Mouse (Mus musculus): ENCODE measurements around the gene Slc25a31.

Gene Slc25a31

GRCm38 (mm10) chr3:40708655-40709054 lies at the start of gene Slc25a31:
TSS of gene Slc25a31 (plus strand) at chr3:40708855.
- no peak for DNase-seq (ENCODE audit: low spot score in 2 of 2)

GRCm38 (mm10) chr3:40660231-40660630 lies 48.4 kb upstream of the Slc25a31 start:
- no peak for DNase-seq (ENCODE audit: low spot score in 2 of 2)

- DNase-seq (ENCODE audit: low spot score in 2 of 2), result no peak
Observed at GRCm38 (mm10) chr3:40666109-40666508, 42.5 kb upstream of the Slc25a31 start.

- DNase-seq (ENCODE audit: low spot score in 2 of 2), result no peak
Observed at GRCm38 (mm10) chr3:40666861-40667719, 41.6 kb upstream of the Slc25a31 start.

- no peak for DNase-seq (ENCODE audit: low spot score in 2 of 2)
Observed at GRCm38 (mm10) chr3:40668889-40669288, 39.8 kb upstream of the Slc25a31 start.

GRCm38 (mm10) chr3:40669395-40669794 lies 39.3 kb upstream of the Slc25a31 start:
- no peak for DNase-seq (ENCODE audit: low spot score in 2 of 2)

- DNase-seq (ENCODE audit: low spot score in 2 of 2), result no peak
Observed at GRCm38 (mm10) chr3:40673515-40673914, 35.1 kb upstream of the Slc25a31 start.

GRCm38 (mm10) chr3:40674873-40675405 lies 33.7 kb upstream of the Slc25a31 start:
- DNase-seq (ENCODE audit: low spot score in 2 of 2), result no peak

- no peak for DNase-seq (ENCODE audit: low spot score in 2 of 2)
Observed at GRCm38 (mm10) chr3:40678856-40679255, 29.8 kb upstream of the Slc25a31 start.

- DNase-seq (ENCODE audit: low spot score in 2 of 2), result no peak
Observed at GRCm38 (mm10) chr3:40682404-40682803, 26.3 kb upstream of the Slc25a31 start.

GRCm38 (mm10) chr3:40683171-40683570 lies 25.5 kb upstream of the Slc25a31 start:
- DNase-seq (ENCODE audit: low spot score in 2 of 2), result no peak

- no peak for DNase-seq (ENCODE audit: low spot score in 2 of 2)
Observed at GRCm38 (mm10) chr3:40685855-40686515, 22.7 kb upstream of the Slc25a31 start.

- no peak for DNase-seq (ENCODE audit: low spot score in 2 of 2)
Observed at GRCm38 (mm10) chr3:40686836-40687235, 21.8 kb upstream of the Slc25a31 start.

GRCm38 (mm10) chr3:40687588-40687987 lies 21.1 kb upstream of the Slc25a31 start:
- no peak for DNase-seq (ENCODE audit: low spot score in 2 of 2)

- no peak for DNase-seq (ENCODE audit: low spot score in 2 of 2)
Observed at GRCm38 (mm10) chr3:40691566-40691965, 17.1 kb upstream of the Slc25a31 start.

GRCm38 (mm10) chr3:40693435-40693834 lies 15.2 kb upstream of the Slc25a31 start:
- no peak for DNase-seq (ENCODE audit: low spot score in 2 of 2)

GRCm38 (mm10) chr3:40693960-40694359 lies 14.7 kb upstream of the Slc25a31 start:
- DNase-seq (ENCODE audit: low spot score in 2 of 2), result no peak

GRCm38 (mm10) chr3:40694438-40694837 lies 14.2 kb upstream of the Slc25a31 start:
- peak in 1 of 2 experiments; percentile 14 for DNase-seq (ENCODE audit: low spot score in 2 of 2)

- no peak for DNase-seq (ENCODE audit: low spot score in 2 of 2)
Observed at GRCm38 (mm10) chr3:40695162-40695561, 13.5 kb upstream of the Slc25a31 start.

GRCm38 (mm10) chr3:40698834-40699233 lies 9.8 kb upstream of the Slc25a31 start:
- no peak for DNase-seq (ENCODE audit: low spot score in 2 of 2)

- DNase-seq (ENCODE audit: low spot score in 2 of 2), result no peak
Observed at GRCm38 (mm10) chr3:40704816-40705430, 3.7 kb upstream of the Slc25a31 start.

- no peak for DNase-seq (ENCODE audit: low spot score in 2 of 2)
Observed at GRCm38 (mm10) chr3:40716056-40716455, 7.4 kb downstream of the Slc25a31 start.
